Mouse (Mus musculus): ENCODE measurements around the gene Irs2.

Irs2 gene

GRCm38 (mm10) chr8:11008379-11008775 lies at the start of gene Irs2:
Irs2 (minus strand) TSS chr8:11008458.
- DNase-seq (ENCODE audit: low spot score): no peak

- DNase-seq (ENCODE audit: low spot score): no peak
Observed at GRCm38 (mm10) chr8:11056665-11057064, 48.4 kb upstream of the Irs2 start.

GRCm38 (mm10) chr8:11056175-11056563 lies 47.9 kb upstream of the Irs2 start:
- DNase-seq (ENCODE audit: low spot score): no peak

- DNase-seq (ENCODE audit: low spot score): no peak
Observed at GRCm38 (mm10) chr8:11055557-11056174, 47.4 kb upstream of the Irs2 start.

- DNase-seq (ENCODE audit: low spot score): no peak
Observed at GRCm38 (mm10) chr8:11049835-11050234, 41.6 kb upstream of the Irs2 start.

- no peak for DNase-seq (ENCODE audit: low spot score)
Observed at GRCm38 (mm10) chr8:11047812-11048211, 39.6 kb upstream of the Irs2 start.

- no peak for DNase-seq (ENCODE audit: low spot score)
Observed at GRCm38 (mm10) chr8:11044660-11045059, 36.4 kb upstream of the Irs2 start.

- DNase-seq (ENCODE audit: low spot score): no peak
Observed at GRCm38 (mm10) chr8:11043591-11043990, 35.3 kb upstream of the Irs2 start.

- no peak for DNase-seq (ENCODE audit: low spot score)
Observed at GRCm38 (mm10) chr8:11042872-11043587, 34.8 kb upstream of the Irs2 start.

- no peak for DNase-seq (ENCODE audit: low spot score)
Observed at GRCm38 (mm10) chr8:11040088-11040487, 31.8 kb upstream of the Irs2 start.

- DNase-seq (ENCODE audit: low spot score): no peak
Observed at GRCm38 (mm10) chr8:11038788-11039187, 30.5 kb upstream of the Irs2 start.

- no peak for DNase-seq (ENCODE audit: low spot score)
Observed at GRCm38 (mm10) chr8:11038367-11038766, 30.1 kb upstream of the Irs2 start.

- no peak for DNase-seq (ENCODE audit: low spot score)
Observed at GRCm38 (mm10) chr8:11036790-11037189, 28.5 kb upstream of the Irs2 start.

GRCm38 (mm10) chr8:11035628-11036416 lies 27.6 kb upstream of the Irs2 start:
- no peak for DNase-seq (ENCODE audit: low spot score)

- DNase-seq (ENCODE audit: low spot score): no peak
Observed at GRCm38 (mm10) chr8:11024871-11025270, 16.6 kb upstream of the Irs2 start.

- DNase-seq (ENCODE audit: low spot score): no peak
Observed at GRCm38 (mm10) chr8:11020949-11021572, 12.8 kb upstream of the Irs2 start.

GRCm38 (mm10) chr8:11015622-11016021 lies 7.4 kb upstream of the Irs2 start:
- DNase-seq (ENCODE audit: low spot score): no peak

- DNase-seq (ENCODE audit: low spot score): no peak
Observed at GRCm38 (mm10) chr8:11013258-11013657, 5.0 kb upstream of the Irs2 start.

- no peak for DNase-seq (ENCODE audit: low spot score)
Observed at GRCm38 (mm10) chr8:11011787-11012485, 3.7 kb upstream of the Irs2 start.

- no peak for DNase-seq (ENCODE audit: low spot score)
Observed at GRCm38 (mm10) chr8:11010913-11011605, 2.8 kb upstream of the Irs2 start.

GRCm38 (mm10) chr8:11010398-11010797 lies 2.1 kb upstream of the Irs2 start:
- no peak for DNase-seq (ENCODE audit: low spot score)
